ENCODE assay signal across 8 mouse cellular contexts in genomic region chr10:62791251-62792176, GRCm38 (mm10). TPM values are rescaled to one million over a fixed set of nuclear protein-coding genes. Genes with fewer than 3 reads are reported as not detected.
DNase-seq lines count a peak whose midpoint lies in the region; ATAC-seq and TF ChIP-seq lines count a peak whose summit lies in the region.

No protein-coding gene starts in this region.

- 1% methylated on average over 78 of the region's 78 CpGs for WGBS in heart, embryonic 10.5 days
- WGBS in midbrain, embryonic 16.5 days: 1% methylated on average over 62 of the region's 78 CpGs

- H3K4me1 ChIP-seq in heart, embryonic 10.5 days: peaks cover 6% of the 10 kb centered on the region; the same call in 1 of the 2 replicates
- peaks cover 10% of the 10 kb centered on the region for H3K4me1 ChIP-seq in midbrain, embryonic 16.5 days (ENCODE audit: control insufficient read depth, insufficient read depth, low read length)

- H3K27me3 ChIP-seq in heart, embryonic 10.5 days (ENCODE audit: insufficient read depth, poor library complexity, severe bottlenecking): no peaks in the 10 kb centered on the region
- H3K27me3 ChIP-seq in midbrain, embryonic 16.5 days (ENCODE audit: control insufficient read depth, insufficient read depth, low read depth, low read length): no peaks in the 10 kb centered on the region

- no peak for TF ChIP-seq CTCF in gastrocnemius, adult 2 months (IDR thresholded peaks at IDR 0.05)
- TF ChIP-seq CTCF in brain, embryonic 14.5 days (IDR thresholded peaks at IDR 0.05; ENCODE audit: borderline replicate concordance, extremely low read depth, insufficient read depth, insufficient read length): no peak

- H3K27ac ChIP-seq in gastrocnemius, adult 2 months: peak overlapping the region; percentile 98
- H3K27ac ChIP-seq in heart, embryonic 10.5 days: peak overlapping the region; percentile 98
- peak overlapping the region; percentile 93 for H3K27ac ChIP-seq in midbrain, embryonic 16.5 days (ENCODE audit: low read length)

- DNase-seq in gastrocnemius, adult 2 months: no peak
- DNase-seq in gastrocnemius, postnatal 10 days: no peak
- peak; percentile 60 for DNase-seq in A20 (ENCODE audit: low read depth, low spot score)
- peak; percentile 39 for DNase-seq in brain, embryonic 14.5 days (ENCODE audit: low read depth)
- DNase-seq in heart, embryonic 10.5 days (ENCODE audit: low spot score): no peak
- DNase-seq in left cerebral cortex, adult 8-10 months (ENCODE audit: low spot score in 2 of 2): peak; percentile 12 to 27
- DNase-seq in adrenal gland, postnatal 14 days: no peak

- H3K4me3 ChIP-seq in gastrocnemius, adult 2 months: peak overlapping the region; percentile 89
- peak overlapping the region; percentile 97 for H3K4me3 ChIP-seq in heart, embryonic 10.5 days
- H3K4me3 ChIP-seq in midbrain, embryonic 16.5 days (ENCODE audit: low read depth, low read length): peak overlapping the region; percentile 98

- ATAC-seq in midbrain, embryonic 16.5 days: peak; percentile 88

- H3K36me3 ChIP-seq in heart, embryonic 10.5 days: peaks cover 42% of the 10 kb centered on the region
- peaks cover 16% of the 10 kb centered on the region for H3K36me3 ChIP-seq in midbrain, embryonic 16.5 days (ENCODE audit: control insufficient read depth, insufficient read depth, low read length)

- intact Hi-C loops in gastrocnemius, adult 2 months (cut with DNase I): loop anchor here (5.0 kb wide), 2 partner anchors 131 to 231 kb away; partner anchors contain the start of genes Hnrnph3, Pbld2 and Slc25a16

- TF ChIP-seq POLR2A in brain, embryonic 14.5 days (IDR thresholded peaks at IDR 0.05; ENCODE audit: borderline replicate concordance, extremely low read depth, insufficient read depth, insufficient read length, poor library complexity, severe bottlenecking): no peak

- peak overlapping the region; percentile 81 for H3K4me2 ChIP-seq in midbrain, embryonic 16.5 days (ENCODE audit: low read length)

- H3K9me3 ChIP-seq in heart, embryonic 10.5 days: no peaks in the 10 kb centered on the region
- no peaks in the 10 kb centered on the region for H3K9me3 ChIP-seq in midbrain, embryonic 16.5 days (replicated peaks; ENCODE audit: control insufficient read depth, low read length, poor library complexity, severe bottlenecking)

- peak overlapping the region; percentile 100 for H3K9ac ChIP-seq in midbrain, embryonic 16.5 days (ENCODE audit: low read depth, low read length)

RNA-seq across cellular contexts. Expression of gene Ccar1, which starts 0.6 kb away (rescaled TPM):
- 10 to 100 TPM; 31.1 to 33.0 TPM for total RNA-seq in gastrocnemius, adult 2 months (2021)
- total RNA-seq in gastrocnemius, postnatal 10 days (2021): 10 to 100 TPM; 38.6 to 52.3 TPM
- polyA plus RNA-seq in brain, embryonic 14.5 days (2012; rRNA removed): 87.2 and 95.7 TPM in 2 replicates
- polyA plus RNA-seq in heart, embryonic 10.5 days (2016; fragmentation: Nextera tagmentation; extraction: Ambion mirVana): 106 and 127 TPM in 2 replicates
- total RNA-seq in left cerebral cortex, adult 8-10 months (2022): 10 to 100 TPM; 43.2 to 52.6 (median 45.4) TPM
- 88.7 and 102 TPM in 2 replicates for polyA plus RNA-seq in midbrain, embryonic 16.5 days (2015; fragmentation: Nextera tagmentation; extraction: Ambion mirVana)
- total RNA-seq in adrenal gland, postnatal 14 days (2021): 81.6 and 88.5 TPM in 2 replicates

Comparison
In these comparisons a context has a peak if more than half of its experiments do, and no peak if none do; other contexts are left out.
1. DNase-seq: peak in A20 (single experiment), brain, embryonic 14.5 days (single experiment) and left cerebral cortex, adult 8-10 months (2 of 2); none in gastrocnemius, adult 2 months (single experiment), gastrocnemius, postnatal 10 days (single experiment), heart, embryonic 10.5 days (single experiment) and adrenal gland, postnatal 14 days (single experiment).
2. Peak in every context shown above with its lines, with median percentiles within 50 percentile points of each other: H3K27ac ChIP-seq and H3K4me3 ChIP-seq.